Mouse (Mus musculus): ENCODE measurements around the gene Cfap97. TPM values are rescaled to one million over a fixed set of nuclear protein-coding genes. Genes with fewer than 3 reads are reported as not detected.
"Not testable (repeated sequence)": the region's sequence is repeated elsewhere in the genome, so short reads cannot be mapped to it uniquely, and the experiment has no call there.

The Cfap97 gene
- polyA plus RNA-seq, 1 experiment from 2014 or later = 29.6 TPM

GRCm38 (mm10) chr8:46231968-46232367 lies 80.4 kb downstream of the Cfap97 start:
- not testable (repeated sequence) for H3K4me3 ChIP-seq (replicated peaks); H3K4me2 ChIP-seq; H3K4me1 ChIP-seq (replicated peaks); H3K9me3 ChIP-seq; H3K27me3 ChIP-seq; ATAC-seq (ENCODE audit: insufficient number of reproducible peaks, insufficient read depth, low FRiP score, low TSS enrichment, low read depth); H3K36me3 ChIP-seq; H3K9ac ChIP-seq (replicated peaks); H3K27ac ChIP-seq
- WGBS = 81% methylated on average over 7 of the region's 7 CpGs

- no peak overlapping the region for H3K9ac ChIP-seq (replicated peaks)
- no peaks in the 10 kb centered on the region for H3K4me1 ChIP-seq (replicated peaks)
- no peaks in the 10 kb centered on the region for H3K27me3 ChIP-seq
- no peaks in the 10 kb centered on the region for H3K36me3 ChIP-seq
- no peak overlapping the region for H3K27ac ChIP-seq
- no peak overlapping the region for H3K4me3 ChIP-seq (replicated peaks)
- no peak overlapping the region for H3K4me2 ChIP-seq
- H3K9me3 ChIP-seq = no peaks in the 10 kb centered on the region
- WGBS = 70% methylated on average over 8 of the region's 8 CpGs
- ATAC-seq (ENCODE audit: insufficient number of reproducible peaks, insufficient read depth, low FRiP score, low TSS enrichment, low read depth) = no peak
Observed at GRCm38 (mm10) chr8:46232798-46233197, 81.2 kb downstream of the Cfap97 start.

- Histone ChIP-seq H3K27me3 (no peaks in the 10 kb centered on the region; the same call in 1 of the 2 replicates), H3K4me1 (replicated peaks) (no peaks in the 10 kb centered on the region), H3K27ac (no peak overlapping the region), H3K4me3 (replicated peaks) (no peak overlapping the region), H3K9ac (replicated peaks) (no peak overlapping the region), H3K36me3 (no peaks in the 10 kb centered on the region), H3K4me2 (no peak overlapping the region), H3K9me3 (no peaks in the 10 kb centered on the region)
- 88% methylated on average over 4 of the region's 4 CpGs for WGBS
- ATAC-seq (ENCODE audit: insufficient number of reproducible peaks, insufficient read depth, low FRiP score, low TSS enrichment, low read depth) = no peak
Observed at GRCm38 (mm10) chr8:46234736-46235135, 83.2 kb downstream of the Cfap97 start.

- no peak for ATAC-seq (ENCODE audit: insufficient number of reproducible peaks, insufficient read depth, low FRiP score, low TSS enrichment, low read depth)
- H3K27me3 ChIP-seq = peaks cover 3% of the 10 kb centered on the region; the same call in 1 of the 2 replicates
- H3K27ac ChIP-seq = no peak overlapping the region
- H3K4me2 ChIP-seq = no peak overlapping the region
- no peaks in the 10 kb centered on the region for H3K9me3 ChIP-seq
- H3K4me1 ChIP-seq (replicated peaks) = no peaks in the 10 kb centered on the region
- WGBS = 49% methylated on average over 7 of the region's 7 CpGs
- no peaks in the 10 kb centered on the region for H3K36me3 ChIP-seq
- H3K9ac ChIP-seq (replicated peaks) = no peak overlapping the region
- no peak overlapping the region for H3K4me3 ChIP-seq (replicated peaks)
Observed at GRCm38 (mm10) chr8:46236441-46237223, 85.1 kb downstream of the Cfap97 start.

- no peak overlapping the region for H3K9ac ChIP-seq (replicated peaks)
- H3K4me3 ChIP-seq (replicated peaks) = no peak overlapping the region
- H3K4me2 ChIP-seq = no peak overlapping the region
- no peak; the same call in 1 of the 2 replicates for ATAC-seq (ENCODE audit: insufficient number of reproducible peaks, insufficient read depth, low FRiP score, low TSS enrichment, low read depth)
- H3K27me3 ChIP-seq = peaks cover 3% of the 10 kb centered on the region; the same call in 1 of the 2 replicates
- WGBS = 33% methylated on average over 13 of the region's 13 CpGs
- H3K9me3 ChIP-seq = no peaks in the 10 kb centered on the region
- peaks cover 4% of the 10 kb centered on the region; the same call in 1 of the 2 replicates for H3K4me1 ChIP-seq (replicated peaks)
- H3K27ac ChIP-seq = no peak overlapping the region
- no peaks in the 10 kb centered on the region for H3K36me3 ChIP-seq
Observed at GRCm38 (mm10) chr8:46241568-46242374, 90.2 kb downstream of the Cfap97 start.

GRCm38 (mm10) chr8:46242946-46243345 lies 91.4 kb downstream of the Cfap97 start:
- Histone ChIP-seq H3K4me3 (replicated peaks) (no peak overlapping the region), H3K9me3 (no peaks in the 10 kb centered on the region), H3K9ac (replicated peaks) (no peak overlapping the region), H3K27me3 (peaks cover 3% of the 10 kb centered on the region; the same call in 1 of the 2 replicates), H3K27ac (no peak overlapping the region), H3K36me3 (no peaks in the 10 kb centered on the region), H3K4me2 (no peak overlapping the region), H3K4me1 (replicated peaks) (peaks cover 4% of the 10 kb centered on the region; the same call in 1 of the 2 replicates)
- no peak for ATAC-seq (ENCODE audit: insufficient number of reproducible peaks, insufficient read depth, low FRiP score, low TSS enrichment, low read depth)
- WGBS = 26% methylated on average over 7 of the region's 7 CpGs

Small RNAs within 50 kb of the gene (microRNA-seq; reads per million reads assigned to microRNA genes)
- gene Gm23812 = not detected

Other genes starting within 250 kb of the Cfap97 start
- 0.14 TPM in 1 of 2 replicates, not detected in the other for gene Ccdc110, start 217.2 kb upstream of the Cfap97 start, polyA plus RNA-seq (2016; fragmentation: Nextera tagmentation; extraction: Ambion mirVana)
- 3.4 and 4.9 TPM in 2 replicates for gene 1700029J07Rik, start 176.5 kb upstream of the Cfap97 start, polyA plus RNA-seq (2016; fragmentation: Nextera tagmentation; extraction: Ambion mirVana)
- gene Ufsp2, start 176.2 kb upstream of the Cfap97 start, polyA plus RNA-seq (2016; fragmentation: Nextera tagmentation; extraction: Ambion mirVana) = 72.1 TPM in 2 replicates
- gene Lrp2bp, start 152.5 kb upstream of the Cfap97 start, polyA plus RNA-seq (2016; fragmentation: Nextera tagmentation; extraction: Ambion mirVana) = 0.23 and 0.41 TPM in 2 replicates
- gene Ankrd37, start 146.1 kb upstream of the Cfap97 start, polyA plus RNA-seq (2016; fragmentation: Nextera tagmentation; extraction: Ambion mirVana) = 22.2 and 22.3 TPM in 2 replicates
- 4.9 and 6.6 TPM in 2 replicates for gene Snx25, start 388 bp downstream of the Cfap97 start, polyA plus RNA-seq (2016; fragmentation: Nextera tagmentation; extraction: Ambion mirVana)
- 484 and 487 TPM in 2 replicates for gene Slc25a4, start 59.5 kb downstream of the Cfap97 start, polyA plus RNA-seq (2016; fragmentation: Nextera tagmentation; extraction: Ambion mirVana)
- not detected in 2 replicates for gene Helt, start 142.9 kb downstream of the Cfap97 start, polyA plus RNA-seq (2016; fragmentation: Nextera tagmentation; extraction: Ambion mirVana)

Data from limb, embryonic 12.5 days (tissue).